Mouse (Mus musculus) spleen, postnatal 4 days (tissue): Measurements from ENCODE around the gene Rcor3.
A peak's percentile ranks its signal among the peaks of the same experiment; 100 is the strongest.

Experiments used
- DNase-seq, 2 experiments: peaks; one replicate each; pipeline ENCODE4 v3.0.0; 2022; ENCODE audit warnings: low spot score in 2 of 2

Rcor3 gene

DNA sequence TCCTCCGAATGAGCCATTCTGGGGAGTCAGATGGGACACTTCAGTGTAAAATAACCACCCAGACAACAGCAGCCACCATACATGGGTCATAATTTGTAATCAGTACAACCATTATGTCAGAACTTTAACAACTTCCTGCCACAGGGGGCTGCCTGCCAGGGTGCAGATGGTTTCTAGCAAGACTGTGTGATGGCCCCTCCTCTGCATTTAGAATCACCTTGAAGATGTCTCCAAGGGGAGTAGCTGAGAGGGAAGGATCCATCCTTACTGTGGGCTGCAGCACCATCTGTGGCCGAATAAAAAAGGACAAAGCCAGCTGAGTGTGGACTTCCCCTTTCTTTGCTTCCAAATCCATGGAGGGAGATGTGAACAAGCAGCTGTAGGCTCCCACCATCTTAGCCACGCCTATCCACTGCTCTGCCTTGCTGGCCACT lies 67.2 kb downstream of the Rcor3 start:
- DNase-seq: no peak

DNA sequence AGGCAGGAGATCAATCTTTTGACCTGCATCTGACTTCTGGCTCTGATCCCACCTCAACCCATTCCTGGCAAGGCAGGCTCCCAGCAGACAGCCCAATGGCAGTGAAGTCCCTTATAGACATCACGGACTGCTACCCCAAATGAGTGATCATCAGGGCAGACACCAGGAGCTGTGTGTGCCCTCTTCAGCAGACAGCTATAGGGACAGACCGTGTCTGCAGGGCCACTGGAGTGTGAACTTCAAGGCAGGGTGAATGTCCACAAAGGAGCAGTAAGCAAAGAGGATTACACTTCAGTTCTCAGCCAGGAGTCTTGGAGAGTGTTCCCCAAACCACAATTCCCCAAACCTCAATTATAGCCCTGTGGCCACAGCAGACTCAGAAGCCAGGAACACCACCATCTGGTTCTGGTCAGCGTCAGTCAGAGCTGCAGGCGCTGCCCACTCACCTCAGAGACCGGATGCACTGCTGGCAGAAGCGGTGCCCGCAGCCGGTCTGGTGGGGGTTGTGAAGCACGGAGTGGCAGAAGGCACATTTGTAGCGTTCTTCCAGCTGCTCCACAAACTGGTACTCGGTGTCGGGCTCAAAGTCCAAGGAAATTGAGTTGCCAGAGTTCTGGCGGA lies 67.8 kb downstream of the Rcor3 start:
- DNase-seq: peak in 1 of 2 experiments; percentile 65

DNA sequence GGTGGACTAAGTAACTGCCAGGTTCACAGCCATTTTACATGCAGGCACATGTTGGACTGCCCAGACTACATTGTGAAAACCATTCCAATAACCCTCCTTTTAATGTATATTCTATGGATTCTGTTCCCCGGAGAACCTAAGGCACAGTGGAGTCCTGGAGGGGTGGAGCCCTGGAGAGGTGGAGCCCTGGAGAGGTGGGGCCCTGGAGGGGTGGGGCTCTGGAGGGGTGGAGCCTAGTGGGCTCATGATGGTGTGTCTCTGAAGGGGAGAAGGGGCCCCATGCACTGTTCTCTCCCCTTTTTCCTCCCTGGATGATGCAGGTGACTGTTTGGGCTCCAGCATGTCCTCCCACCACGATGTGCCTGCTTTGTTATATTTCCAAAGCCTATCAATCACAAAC lies 69.7 kb downstream of the Rcor3 start:
- no peak for DNase-seq

DNA sequence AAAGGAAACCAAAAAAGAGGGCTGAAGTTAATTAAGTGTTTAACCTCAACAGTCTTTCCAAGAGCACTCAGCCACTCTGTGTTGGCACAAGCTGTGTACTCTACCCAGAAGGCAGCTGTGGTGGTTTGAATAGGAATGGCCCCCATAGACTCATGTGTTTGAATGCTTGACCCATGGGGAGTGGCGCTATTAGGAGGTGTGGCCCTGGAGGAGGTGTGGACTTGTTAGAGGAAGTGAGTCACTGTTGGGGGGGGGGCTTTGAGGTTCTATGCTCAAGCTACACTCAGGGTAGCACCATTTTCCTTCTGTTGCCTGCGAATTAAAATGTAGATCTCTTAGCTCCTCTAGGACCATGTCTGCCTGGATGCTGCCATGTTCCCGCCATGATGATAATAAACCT lies 70.9 kb downstream of the Rcor3 start:
- no peak for DNase-seq

- DNase-seq: no peak
Observed at GRCm38 (mm10) chr1:192063209-192063946, 74.5 kb downstream of the Rcor3 start.

GRCm38 (mm10) chr1:192062682-192063081 lies 75.2 kb downstream of the Rcor3 start:
- DNase-seq: no peak

DNA sequence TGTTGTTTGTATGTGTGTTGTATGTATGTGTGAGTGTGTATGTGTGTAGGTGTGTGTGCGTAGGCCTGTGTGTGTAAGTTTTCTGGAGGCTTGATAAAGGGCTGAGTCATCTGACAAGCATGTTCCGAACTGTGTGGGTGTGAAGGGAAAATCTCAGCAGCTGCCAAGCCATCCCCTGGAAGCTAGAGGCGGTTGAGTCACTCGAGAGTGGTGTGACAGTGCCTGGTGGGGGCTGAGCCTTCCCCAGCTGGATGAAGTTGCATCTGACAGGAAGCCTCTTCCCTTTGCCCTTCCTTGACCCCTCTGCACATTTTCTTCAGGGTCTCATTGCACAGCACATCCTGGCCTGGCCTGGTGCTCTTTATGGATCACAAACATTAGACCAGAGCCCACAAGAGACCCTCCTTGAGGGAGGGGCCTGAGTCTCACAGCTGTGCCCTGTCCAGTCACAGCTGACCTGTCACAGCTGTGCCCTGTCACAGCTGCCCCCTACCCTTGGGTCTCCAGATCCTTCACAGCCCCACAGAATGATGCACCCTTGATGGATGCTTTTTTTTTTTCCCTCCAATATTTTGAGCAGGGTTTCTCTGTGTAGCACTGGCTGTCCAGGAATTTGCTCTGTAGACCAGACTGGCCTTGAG lies 76.1 kb downstream of the Rcor3 start:
- no peak for DNase-seq

DNA sequence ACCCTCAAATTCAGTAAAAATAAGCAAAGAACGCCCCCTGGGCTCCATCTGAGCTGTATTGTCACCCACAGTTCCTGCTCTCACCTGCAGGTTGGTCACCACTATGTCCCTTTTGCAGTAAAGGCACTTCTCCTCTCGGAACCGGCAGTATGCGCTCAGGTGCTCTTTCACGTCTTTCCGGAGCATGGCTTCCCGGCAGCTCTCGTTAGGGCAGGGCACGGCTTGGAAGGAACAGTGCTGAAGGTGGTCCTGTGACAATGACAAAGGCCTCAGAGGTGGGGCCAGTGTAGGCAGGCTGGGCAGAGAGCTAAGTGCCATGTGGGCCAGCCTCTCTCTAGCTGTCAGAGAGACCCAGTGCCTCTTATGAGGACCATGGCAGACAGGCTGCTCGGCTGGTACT lies 79.0 kb downstream of the Rcor3 start:
- no peak for DNase-seq

- DNase-seq: no peak
Observed at GRCm38 (mm10) chr1:192053726-192054125, 84.1 kb downstream of the Rcor3 start.

- no peak for DNase-seq
Observed at GRCm38 (mm10) chr1:192052986-192053385, 84.9 kb downstream of the Rcor3 start.

DNA sequence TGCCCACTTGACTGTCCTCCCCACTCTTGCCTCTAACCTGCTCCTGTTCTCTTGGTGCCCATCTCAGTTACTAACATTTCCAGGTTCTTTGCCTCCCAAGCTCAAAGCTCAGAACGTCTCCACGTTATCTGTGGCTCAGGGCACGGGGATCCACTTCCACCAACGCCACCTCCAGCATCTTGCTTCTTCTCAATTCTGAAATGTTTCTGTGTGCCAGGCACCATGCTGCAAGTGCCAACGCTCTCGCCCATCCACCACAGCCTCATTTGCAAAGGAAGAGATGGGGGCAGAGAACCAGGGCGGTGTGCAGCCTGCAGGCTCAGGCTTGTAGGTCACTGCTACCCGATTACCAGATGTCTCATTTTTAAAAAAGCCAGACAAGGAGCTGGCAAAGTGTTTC lies 85.4 kb downstream of the Rcor3 start:
- DNase-seq: no peak
